Mouse (Mus musculus): ENCODE measurements at regions not wholly inside any gene's neighbourhood (a gene's known extent, or its start where the extent isn't known, plus 50 kb on each side); places are given as distances from the start of the nearest gene placed in this dataset.

- H3K27ac ChIP-seq (ENCODE audit: low read length): no peak overlapping the region
- no peaks in the 10 kb centered on the region for H3K9me3 ChIP-seq (ENCODE audit: low read length)
- WGBS: 65% methylated on average over 4 of the region's 4 CpGs
- H3K4me1 ChIP-seq (ENCODE audit: insufficient read depth, low read depth, low read length): no peaks in the 10 kb centered on the region
- no peaks in the 10 kb centered on the region for H3K27me3 ChIP-seq (replicated peaks; ENCODE audit: insufficient read depth, low read length)
- peak; percentile 55 for DNase-seq (ENCODE audit: low spot score)
- ATAC-seq: peak; percentile 19
- no peak overlapping the region for H3K4me2 ChIP-seq (replicated peaks; ENCODE audit: low read depth, low read length)
- H3K36me3 ChIP-seq (ENCODE audit: insufficient read depth, low read length): no peaks in the 10 kb centered on the region
- H3K4me3 ChIP-seq (ENCODE audit: low read depth, low read length): no peak overlapping the region
- H3K9ac ChIP-seq (replicated peaks; ENCODE audit: low read depth): no peak overlapping the region
- TF ChIP-seq EP300 (IDR thresholded peaks at IDR 0.05) (no peak), CTCF (IDR thresholded peaks at IDR 0.05) (no peak)
Measured at GRCm38 (mm10) chr7:71782496-71782895, 431.2 kb upstream of the Gm10295 start.

- H3K36me3 ChIP-seq (ENCODE audit: insufficient read depth, low read length): no peaks in the 10 kb centered on the region
- DNase-seq (ENCODE audit: low spot score): no peak
- no peak overlapping the region for H3K9ac ChIP-seq (replicated peaks; ENCODE audit: low read depth)
- TF ChIP-seq EP300 (IDR thresholded peaks at IDR 0.05) (no peak), CTCF (IDR thresholded peaks at IDR 0.05) (no peak)
- H3K4me1 ChIP-seq (ENCODE audit: insufficient read depth, low read depth, low read length): no peaks in the 10 kb centered on the region
- no peaks in the 10 kb centered on the region for H3K27me3 ChIP-seq (replicated peaks; ENCODE audit: insufficient read depth, low read length)
- H3K4me3 ChIP-seq (ENCODE audit: low read depth, low read length): no peak overlapping the region
- H3K9me3 ChIP-seq (ENCODE audit: low read length): no peaks in the 10 kb centered on the region
- no peak overlapping the region for H3K4me2 ChIP-seq (replicated peaks; ENCODE audit: low read depth, low read length)
- 85% methylated on average over 5 of the region's 5 CpGs for WGBS
- no peak for ATAC-seq
- no peak overlapping the region for H3K27ac ChIP-seq (ENCODE audit: low read length)
Measured at GRCm38 (mm10) chr7:71749886-71750285, 398.6 kb upstream of the Gm10295 start.

DNA sequence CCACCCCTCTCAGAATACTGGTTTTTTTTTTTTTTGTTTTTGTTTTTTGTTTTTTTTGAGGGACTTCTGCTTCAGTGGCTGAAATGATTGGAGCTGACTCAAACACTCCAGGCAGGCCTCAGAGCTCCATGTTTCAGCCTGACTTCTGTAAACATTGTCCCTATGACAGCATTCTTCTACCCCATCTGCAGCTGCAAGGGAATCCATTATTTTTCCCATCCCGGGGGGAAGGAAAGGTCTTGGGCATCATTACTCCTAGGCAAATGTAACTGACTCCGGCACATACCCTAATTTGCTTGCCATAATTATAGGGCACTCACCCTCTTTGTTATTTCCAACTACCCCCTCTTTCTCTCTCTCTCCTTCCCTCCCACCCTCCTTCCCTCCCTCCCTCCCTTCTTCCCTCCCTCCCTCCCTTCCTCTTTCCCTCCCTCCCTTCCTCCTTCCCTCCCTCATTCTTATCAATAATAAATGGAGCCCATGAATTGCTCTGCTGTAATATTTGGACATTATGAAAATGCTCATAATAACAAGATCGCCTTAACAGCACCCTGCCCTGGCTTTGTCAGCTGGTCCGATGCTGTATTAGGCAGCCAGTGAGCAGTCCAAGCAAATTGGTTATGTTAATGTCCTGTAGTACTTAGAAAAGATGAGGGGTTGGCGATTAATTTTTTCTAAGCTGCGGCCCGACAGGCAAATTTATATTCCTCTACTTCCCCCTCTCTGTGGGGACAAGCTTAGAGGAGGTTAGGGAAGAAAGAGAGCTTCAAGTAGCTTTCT lies 395.0 kb upstream of the Gm10295 start:
- no peaks in the 10 kb centered on the region for H3K4me1 ChIP-seq (ENCODE audit: insufficient read depth, low read depth, low read length)
- no peak overlapping the region for H3K27ac ChIP-seq (ENCODE audit: low read length)
- H3K9me3 ChIP-seq (ENCODE audit: low read length): no peaks in the 10 kb centered on the region
- H3K27me3 ChIP-seq (replicated peaks; ENCODE audit: insufficient read depth, low read length): no peaks in the 10 kb centered on the region
- ATAC-seq (no peak), DNase-seq (ENCODE audit: low spot score) (no peak)
- no peak overlapping the region for H3K4me3 ChIP-seq (ENCODE audit: low read depth, low read length)
- H3K36me3 ChIP-seq (ENCODE audit: insufficient read depth, low read length): no peaks in the 10 kb centered on the region
- no peak overlapping the region for H3K4me2 ChIP-seq (replicated peaks; ENCODE audit: low read depth, low read length)
- no peak for TF ChIP-seq CTCF (IDR thresholded peaks at IDR 0.05)
- TF ChIP-seq EP300 (IDR thresholded peaks at IDR 0.05): no peak
- 70% methylated on average over 7 of the region's 7 CpGs for WGBS
- H3K9ac ChIP-seq (replicated peaks; ENCODE audit: low read depth): no peak overlapping the region

GRCm38 (mm10) chr7:71728509-71728908 lies 377.2 kb upstream of the Gm10295 start:
- no peak overlapping the region for H3K9ac ChIP-seq (replicated peaks; ENCODE audit: low read depth)
- no peaks in the 10 kb centered on the region for H3K4me1 ChIP-seq (ENCODE audit: insufficient read depth, low read depth, low read length)
- H3K27me3 ChIP-seq (replicated peaks; ENCODE audit: insufficient read depth, low read length): no peaks in the 10 kb centered on the region
- no peak overlapping the region for H3K4me2 ChIP-seq (replicated peaks; ENCODE audit: low read depth, low read length)
- H3K4me3 ChIP-seq (ENCODE audit: low read depth, low read length): no peak overlapping the region
- DNase-seq (ENCODE audit: low spot score) (no peak), ATAC-seq (no peak)
- no peaks in the 10 kb centered on the region for H3K9me3 ChIP-seq (ENCODE audit: low read length)
- no peaks in the 10 kb centered on the region for H3K36me3 ChIP-seq (ENCODE audit: insufficient read depth, low read length)
- no peak for TF ChIP-seq EP300 (IDR thresholded peaks at IDR 0.05)
- TF ChIP-seq CTCF (IDR thresholded peaks at IDR 0.05): no peak
- no peak overlapping the region for H3K27ac ChIP-seq (ENCODE audit: low read length)

- no peaks in the 10 kb centered on the region for H3K27me3 ChIP-seq (replicated peaks; ENCODE audit: insufficient read depth, low read length)
- H3K9ac ChIP-seq (replicated peaks; ENCODE audit: low read depth): no peak overlapping the region
- 37% methylated on average over 4 of the region's 4 CpGs for WGBS
- H3K27ac ChIP-seq (ENCODE audit: low read length): no peak overlapping the region
- H3K4me3 ChIP-seq (ENCODE audit: low read depth, low read length): no peak overlapping the region
- ATAC-seq (no peak), DNase-seq (ENCODE audit: low spot score) (no peak)
- H3K4me2 ChIP-seq (replicated peaks; ENCODE audit: low read depth, low read length): no peak overlapping the region
- no peak for TF ChIP-seq EP300 (IDR thresholded peaks at IDR 0.05)
- no peak for TF ChIP-seq CTCF (IDR thresholded peaks at IDR 0.05)
- H3K36me3 ChIP-seq (ENCODE audit: insufficient read depth, low read length): no peaks in the 10 kb centered on the region
- no peaks in the 10 kb centered on the region for H3K9me3 ChIP-seq (ENCODE audit: low read length)
- 0 out of 2 replicates have a peak, but pooled peaks cover 3% of the 10 kb centered on the region for H3K4me1 ChIP-seq (ENCODE audit: insufficient read depth, low read depth, low read length)
Measured at GRCm38 (mm10) chr7:71708209-71708608, 356.9 kb upstream of the Gm10295 start.

- WGBS: 68% methylated on average over 3 of the region's 3 CpGs
- Histone ChIP-seq H3K27me3 (replicated peaks; ENCODE audit: insufficient read depth, low read length) (no peaks in the 10 kb centered on the region), H3K4me1 (ENCODE audit: insufficient read depth, low read depth, low read length) (0 out of 2 replicates have a peak, but pooled peaks cover 3% of the 10 kb centered on the region), H3K36me3 (ENCODE audit: insufficient read depth, low read length) (no peaks in the 10 kb centered on the region), H3K9ac (replicated peaks; ENCODE audit: low read depth) (no peak overlapping the region), H3K27ac (ENCODE audit: low read length) (no peak overlapping the region), H3K9me3 (ENCODE audit: low read length) (no peaks in the 10 kb centered on the region), H3K4me3 (ENCODE audit: low read depth, low read length) (no peak overlapping the region), H3K4me2 (replicated peaks; ENCODE audit: low read depth, low read length) (no peak overlapping the region)
- ATAC-seq (no peak), DNase-seq (ENCODE audit: low spot score) (no peak)
- TF ChIP-seq CTCF (IDR thresholded peaks at IDR 0.05) (no peak), EP300 (IDR thresholded peaks at IDR 0.05) (no peak)
Measured at GRCm38 (mm10) chr7:71706201-71706600, 354.9 kb upstream of the Gm10295 start.

Measured in lung, postnatal 0 days (tissue).